Mouse (Mus musculus): ENCODE measurements around the gene Zic2. TPM values are rescaled to one million over a fixed set of nuclear protein-coding genes. Genes with fewer than 3 reads are reported as not detected.

Zic2 gene
- polyA plus RNA-seq, 1 experiment, result not detected

DNA sequence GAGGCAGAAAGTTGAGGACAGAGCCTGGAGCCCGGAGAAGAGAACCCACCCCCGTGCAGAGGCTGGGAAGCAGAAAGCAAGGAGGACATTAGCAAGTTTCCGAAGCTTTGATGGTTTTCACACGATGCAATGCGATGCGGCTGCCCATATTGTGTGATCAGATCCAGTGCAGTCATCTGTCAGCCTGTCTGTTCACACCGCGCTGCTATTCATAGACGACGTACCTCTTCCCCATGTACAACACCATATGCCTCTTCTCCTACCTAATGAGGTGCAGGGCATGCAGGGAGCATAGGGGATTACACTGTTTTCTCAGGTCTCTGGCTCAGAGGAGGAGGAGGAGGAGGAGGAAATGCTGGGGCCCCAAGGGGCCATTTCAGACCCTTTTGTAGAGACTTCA is 38.4 kb upstream of the Zic2 start:
- H3K4me1 ChIP-seq (replicated peaks; ENCODE audit: control insufficient read depth, insufficient read depth, low read length), result no peaks in the 10 kb centered on the region
- 91% methylated on average over 10 of the region's 10 CpGs for WGBS
- no peaks in the 10 kb centered on the region for H3K36me3 ChIP-seq (ENCODE audit: control insufficient read depth, insufficient read depth, low read length)
- H3K4me3 ChIP-seq (ENCODE audit: control insufficient read depth, insufficient read depth, low read length), result no peak overlapping the region
- H3K27me3 ChIP-seq (ENCODE audit: control insufficient read depth, insufficient read depth, low read length), result no peaks in the 10 kb centered on the region
- no peak for DNase-seq
- no peak overlapping the region for H3K27ac ChIP-seq (ENCODE audit: control insufficient read depth, insufficient read depth, low read length)
- TF ChIP-seq POLR2A (IDR thresholded peaks at IDR 0.05; ENCODE audit: control insufficient read depth, extremely low read depth, insufficient read depth, low read length, poor library complexity) (no peak), CTCF (IDR thresholded peaks at IDR 0.05; ENCODE audit: borderline replicate concordance, control insufficient read depth, extremely low read depth, insufficient read depth, low read length, poor library complexity) (no peak)

DNA sequence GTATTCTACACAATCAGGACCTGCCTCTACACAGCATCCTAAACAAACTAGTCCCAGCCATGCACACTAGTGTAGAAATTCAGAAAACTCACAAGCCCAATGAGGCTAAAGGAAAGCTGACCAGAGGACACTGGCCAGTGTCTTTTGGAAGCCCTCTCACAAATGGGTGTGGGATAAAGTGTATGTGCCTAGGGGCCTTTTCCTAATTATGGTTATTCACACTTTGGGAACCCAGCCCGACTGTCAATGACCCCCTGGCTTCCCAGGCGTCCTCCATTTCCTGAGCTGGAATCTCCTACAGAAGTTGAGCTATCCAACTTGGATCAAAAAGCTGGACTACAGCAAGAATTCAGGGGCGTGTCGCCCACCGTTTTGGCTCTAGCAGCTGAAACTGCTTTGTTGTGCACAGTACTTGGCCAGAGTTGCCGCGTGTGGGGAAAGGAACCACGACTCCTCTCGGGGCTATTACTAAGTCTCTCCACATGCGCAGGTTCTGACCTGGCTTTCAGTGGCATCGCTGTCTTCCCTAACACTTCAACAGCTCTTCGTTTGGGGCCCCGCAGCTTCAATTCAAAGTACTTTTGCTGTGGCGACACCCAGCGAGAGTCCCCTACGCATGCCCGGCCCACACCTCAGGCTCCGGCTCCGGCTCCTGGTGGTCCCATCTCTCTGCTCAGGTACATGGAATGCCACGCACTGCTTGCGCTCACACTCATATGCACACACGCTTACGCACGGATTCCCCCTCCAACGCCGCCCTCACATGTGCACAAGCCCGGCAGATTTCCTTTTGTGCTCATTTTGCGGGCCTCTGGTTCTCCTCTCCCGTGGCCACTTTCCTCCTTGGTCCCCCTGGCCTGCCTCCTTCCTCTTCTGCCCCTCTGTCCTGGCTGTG is 25.4 kb upstream of the Zic2 start:
- H3K27me3 ChIP-seq (ENCODE audit: control insufficient read depth, insufficient read depth, low read length), result peaks cover 12% of the 10 kb centered on the region
- TF ChIP-seq CTCF (IDR thresholded peaks at IDR 0.05; ENCODE audit: borderline replicate concordance, control insufficient read depth, extremely low read depth, insufficient read depth, low read length, poor library complexity), result no peak
- TF ChIP-seq POLR2A (IDR thresholded peaks at IDR 0.05; ENCODE audit: control insufficient read depth, extremely low read depth, insufficient read depth, low read length, poor library complexity), result no peak
- no peak overlapping the region for H3K4me3 ChIP-seq (ENCODE audit: control insufficient read depth, insufficient read depth, low read length)

DNA sequence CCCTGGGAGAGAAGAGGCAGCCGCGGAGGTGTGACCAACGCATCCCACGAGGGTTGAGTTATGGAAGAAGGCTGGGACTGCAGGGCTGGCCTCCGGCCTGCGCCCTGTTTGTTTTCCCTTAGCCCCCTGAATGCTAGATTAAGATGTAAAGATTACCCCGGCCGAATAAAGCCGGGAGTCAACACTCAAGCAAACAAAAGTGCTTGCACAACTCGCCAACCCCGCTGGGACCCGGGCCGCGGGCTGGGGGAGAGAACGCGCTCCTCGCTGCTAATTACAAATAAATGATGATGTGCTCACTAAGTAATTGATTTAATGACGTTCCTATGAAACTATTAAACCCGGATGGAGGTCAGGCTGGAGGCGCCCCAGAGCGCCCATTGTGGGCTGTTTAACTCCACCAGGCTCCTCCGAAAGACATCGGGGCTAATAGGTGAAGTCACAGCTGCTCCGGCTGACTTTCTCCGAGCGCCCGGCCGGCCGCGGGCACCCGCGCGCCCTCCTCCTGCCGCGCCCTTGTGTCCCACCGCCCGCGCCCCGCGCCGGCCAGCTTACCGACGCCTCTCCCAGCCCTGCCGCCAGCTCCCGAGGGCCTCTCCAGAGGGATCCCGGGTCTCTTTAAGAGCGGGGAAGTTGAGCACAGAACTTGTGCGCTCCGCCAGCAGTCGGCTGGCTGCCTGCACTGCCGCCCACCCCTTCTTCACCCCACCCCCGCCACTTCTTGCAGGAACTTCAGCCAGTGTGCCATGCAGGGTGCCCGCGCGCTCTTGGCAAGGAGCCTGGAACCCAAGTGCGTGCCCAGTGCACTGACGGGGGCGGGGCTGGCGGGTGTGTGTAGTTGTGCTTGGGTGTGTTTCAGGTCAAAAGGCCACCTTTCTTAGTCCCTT is 24.5 kb upstream of the Zic2 start, which contains the start of gene Gm5089:
Gene Gm5089 (minus strand): TSS at position 620 of the 887 bp plus-strand sequence.
- no peak for DNase-seq
- Histone ChIP-seq H3K27ac (ENCODE audit: control insufficient read depth, insufficient read depth, low read length) (no peak within 1 kb of the TSS), H3K27me3 (ENCODE audit: control insufficient read depth, insufficient read depth, low read length) (peaks cover 12% of the 10 kb centered on the region), H3K4me1 (replicated peaks; ENCODE audit: control insufficient read depth, insufficient read depth, low read length) (no peaks in the 10 kb centered on the region; the same call in 1 of the 2 replicates), H3K4me3 (ENCODE audit: control insufficient read depth, insufficient read depth, low read length) (no peak within 1 kb of the TSS), H3K36me3 (ENCODE audit: control insufficient read depth, insufficient read depth, low read length) (no peaks in the 10 kb centered on the region)
- 4% methylated on average over 59 of the region's 59 CpGs for WGBS
- TF ChIP-seq CTCF (IDR thresholded peaks at IDR 0.05; ENCODE audit: borderline replicate concordance, control insufficient read depth, extremely low read depth, insufficient read depth, low read length, poor library complexity) (no peak), POLR2A (IDR thresholded peaks at IDR 0.05; ENCODE audit: control insufficient read depth, extremely low read depth, insufficient read depth, low read length, poor library complexity) (no peak)

More for the DNA sequence above, 25.4 kb upstream of the Zic2 start:
- no peaks in the 10 kb centered on the region for H3K36me3 ChIP-seq (ENCODE audit: control insufficient read depth, insufficient read depth, low read length)
- no peak for DNase-seq
- no peak overlapping the region for H3K27ac ChIP-seq (ENCODE audit: control insufficient read depth, insufficient read depth, low read length)
- 17% methylated on average over 29 of the region's 29 CpGs for WGBS
- H3K4me1 ChIP-seq (replicated peaks; ENCODE audit: control insufficient read depth, insufficient read depth, low read length), result no peaks in the 10 kb centered on the region; the same call in 1 of the 2 replicates

DNA sequence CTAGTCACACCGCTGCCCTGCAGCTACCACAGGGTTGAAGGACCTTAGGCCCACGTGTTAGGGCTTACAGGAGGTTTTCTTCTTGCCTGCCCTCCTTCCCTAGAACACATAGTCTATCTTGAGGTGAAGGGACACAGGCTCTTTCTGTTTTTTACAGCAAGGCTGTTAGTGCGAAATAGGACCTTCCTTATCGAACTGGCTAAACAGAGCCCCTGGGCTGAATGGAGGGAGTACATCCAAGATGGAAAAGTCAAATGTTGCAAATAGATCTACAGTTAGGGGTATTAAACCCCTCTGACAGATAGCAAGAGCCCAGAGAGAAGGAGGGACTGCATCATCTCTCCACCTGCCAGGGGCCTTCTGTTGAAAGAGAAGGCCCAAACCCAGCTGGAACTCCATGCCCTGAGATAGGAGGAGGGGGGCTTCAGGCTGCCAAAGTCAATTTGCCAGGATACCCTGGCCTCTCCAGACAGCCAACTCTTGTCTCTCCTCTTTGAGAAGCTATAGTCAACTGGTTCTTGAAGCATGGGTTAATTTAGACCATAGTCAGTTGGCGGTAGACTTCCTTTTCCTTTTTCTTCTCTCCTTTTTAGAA is 23.6 kb upstream of the Zic2 start:
- H3K36me3 ChIP-seq (ENCODE audit: control insufficient read depth, insufficient read depth, low read length), result no peaks in the 10 kb centered on the region
- TF ChIP-seq CTCF (IDR thresholded peaks at IDR 0.05; ENCODE audit: borderline replicate concordance, control insufficient read depth, extremely low read depth, insufficient read depth, low read length, poor library complexity) (no peak), POLR2A (IDR thresholded peaks at IDR 0.05; ENCODE audit: control insufficient read depth, extremely low read depth, insufficient read depth, low read length, poor library complexity) (no peak)
- WGBS, result 79% methylated on average over 5 of the region's 5 CpGs
- no peaks in the 10 kb centered on the region; the same call in 1 of the 2 replicates for H3K4me1 ChIP-seq (replicated peaks; ENCODE audit: control insufficient read depth, insufficient read depth, low read length)
- H3K27ac ChIP-seq (ENCODE audit: control insufficient read depth, insufficient read depth, low read length), result no peak overlapping the region
- peaks cover 12% of the 10 kb centered on the region for H3K27me3 ChIP-seq (ENCODE audit: control insufficient read depth, insufficient read depth, low read length)
- no peak for DNase-seq
- no peak overlapping the region for H3K4me3 ChIP-seq (ENCODE audit: control insufficient read depth, insufficient read depth, low read length)

DNA sequence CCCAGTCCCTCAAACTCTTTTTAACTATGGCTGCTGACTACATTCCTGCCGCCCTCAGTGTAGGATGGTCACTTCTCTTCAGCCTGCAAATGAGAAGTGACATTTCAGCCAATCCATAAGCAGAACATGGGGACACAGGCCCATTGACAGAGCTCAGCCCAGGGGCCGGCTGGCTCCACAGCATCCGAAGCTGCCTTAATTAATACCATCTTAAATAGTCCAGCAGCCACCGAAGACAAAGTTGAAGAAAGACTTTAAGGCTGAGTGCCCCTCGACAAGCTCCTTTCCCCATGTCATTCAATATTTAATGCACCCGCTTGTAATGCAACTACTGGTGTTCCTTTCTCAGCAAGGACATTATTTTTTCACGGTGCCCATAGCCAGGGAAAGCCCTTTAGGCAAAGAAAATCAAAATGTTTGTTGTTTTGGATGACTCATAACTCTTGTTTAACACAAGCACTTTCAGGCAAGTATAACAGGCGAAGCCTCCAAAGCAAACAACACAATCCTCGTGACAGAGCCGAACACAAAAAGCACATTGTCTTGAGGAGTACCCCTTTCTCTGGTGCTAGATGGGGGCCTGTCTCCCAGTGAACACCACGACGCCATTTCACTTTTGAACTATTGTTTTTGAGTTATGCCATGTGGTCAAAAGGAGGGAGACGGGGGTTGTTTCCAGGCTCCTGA is 22.4 kb upstream of the Zic2 start:
- peaks cover 12% of the 10 kb centered on the region for H3K27me3 ChIP-seq (ENCODE audit: control insufficient read depth, insufficient read depth, low read length)
- no peak overlapping the region for H3K4me3 ChIP-seq (ENCODE audit: control insufficient read depth, insufficient read depth, low read length)
- no peaks in the 10 kb centered on the region for H3K36me3 ChIP-seq (ENCODE audit: control insufficient read depth, insufficient read depth, low read length)

More for the DNA sequence above, 22.4 kb upstream of the Zic2 start:
- WGBS, result 70% methylated on average over 13 of the region's 13 CpGs
- Histone ChIP-seq H3K27ac (ENCODE audit: control insufficient read depth, insufficient read depth, low read length) (no peak overlapping the region), H3K4me1 (replicated peaks; ENCODE audit: control insufficient read depth, insufficient read depth, low read length) (no peaks in the 10 kb centered on the region; the same call in 1 of the 2 replicates)
- DNase-seq, result no peak
- TF ChIP-seq POLR2A (IDR thresholded peaks at IDR 0.05; ENCODE audit: control insufficient read depth, extremely low read depth, insufficient read depth, low read length, poor library complexity), result no peak
- no peak for TF ChIP-seq CTCF (IDR thresholded peaks at IDR 0.05; ENCODE audit: borderline replicate concordance, control insufficient read depth, extremely low read depth, insufficient read depth, low read length, poor library complexity)
